Mouse (Mus musculus) embryonic facial prominence, embryonic 12.5 days (tissue): ENCODE data around the gene Lama5. TPM values are rescaled to one million over a fixed set of nuclear protein-coding genes. Genes with fewer than 3 reads are reported as not detected.
"Not testable (repeated sequence)": the region's sequence is repeated elsewhere in the genome, so short reads cannot be mapped to it uniquely, and the experiment has no call there.

Experiments
- ATAC-seq: fragments of 200-750 bp; cut with Nextera tagmentation; 2 replicates; pipeline ENCODE4 v1.8.0; 2017; ENCODE audit not compliant: insufficient number of reproducible peaks, insufficient read depth, low FRiP score, low TSS enrichment
- H3K27ac ChIP-seq: fragments of 300-500 bp; sonication (generic); 2 replicates; pipeline ENCODE4 v1.5.1; 2016; ENCODE audit warnings: mild to moderate bottlenecking
- H3K27me3 ChIP-seq: fragments of 300-500 bp; sonication (generic); 2 replicates; pipeline ENCODE4 v1.6.1; 2016; ENCODE audit warnings: mild to moderate bottlenecking, moderate library complexity
- H3K36me3 ChIP-seq: fragments of 300-500 bp; sonication (generic); 2 replicates; pipeline ENCODE4 v1.6.1; 2016; ENCODE audit warnings: mild to moderate bottlenecking
- H3K4me1 ChIP-seq: fragments of 300-500 bp; sonication (generic); 2 replicates; pipeline ENCODE4 v1.6.1; 2016
- H3K4me2 ChIP-seq: fragments of 300-500 bp; sonication (generic); replicated peaks from 2 replicates; pipeline ENCODE4 v1.6.1; 2016; ENCODE audit warnings: mild to moderate bottlenecking, moderate library complexity
- H3K4me3 ChIP-seq: fragments of 300-500 bp; sonication (generic); 2 replicates; pipeline ENCODE4 v1.5.1; 2016; ENCODE audit warnings: mild to moderate bottlenecking
- H3K9ac ChIP-seq: fragments of 300-500 bp; sonication (generic); 2 replicates; pipeline ENCODE4 v1.6.1; 2016; ENCODE audit warnings: mild to moderate bottlenecking, moderate library complexity
- H3K9me3 ChIP-seq: fragments of 300-500 bp; sonication (generic); 2 replicates; pipeline ENCODE4 v1.6.1; 2016; ENCODE audit warnings: mild to moderate bottlenecking, moderate library complexity
- WGBS: fragments of 180-500 bp; shearing (Covaris S2); methylation state at CpG from one replicate; pipeline ENCODE4 v1.1.7; 2016; 5-methylcytosine and 5-hydroxymethylcytosine counted together
- polyA plus RNA-seq: library from polyadenylated mRNA; unstranded; fragments of >200 nt; fragmentation: Nextera tagmentation; extraction: Ambion mirVana; gene quantifications from 2 replicates; pipeline ENCODE4 v1.2.1, GENCODE M21; 2016

Gene Lama5
- polyA plus RNA-seq, 1 experiment from 2014 or later: 14.2 TPM

GRCm38 (mm10) chr2:180260610-180261480 lies 35.2 kb upstream of the Lama5 start:
- H3K9ac ChIP-seq: no peak overlapping the region
- WGBS: 56% methylated on average over 8 of the region's 8 CpGs
- no peak overlapping the region for H3K27ac ChIP-seq
- peaks cover 66% of the 10 kb centered on the region for H3K36me3 ChIP-seq
- H3K4me1 ChIP-seq: peaks cover 13% of the 10 kb centered on the region
- H3K4me3 ChIP-seq: no peak overlapping the region
- no peaks in the 10 kb centered on the region for H3K9me3 ChIP-seq
- H3K4me2 ChIP-seq: no peak overlapping the region
- no peaks in the 10 kb centered on the region for H3K27me3 ChIP-seq
- ATAC-seq: no peak

- not testable (repeated sequence) for H3K4me3 ChIP-seq, H3K9me3 ChIP-seq, ATAC-seq, H3K27ac ChIP-seq, H3K9ac ChIP-seq, H3K4me2 ChIP-seq, H3K27me3 ChIP-seq
- H3K4me1 ChIP-seq: peaks cover 13% of the 10 kb centered on the region
- H3K36me3 ChIP-seq: peaks cover 66% of the 10 kb centered on the region
- 69% methylated on average over 17 of the region's 17 CpGs for WGBS
These were observed 34.4 kb upstream of the Lama5 start for GRCm38 (mm10) chr2:180259826-180260609.

GRCm38 (mm10) chr2:180258951-180259484 lies 33.4 kb upstream of the Lama5 start:
- ATAC-seq, H3K9me3 ChIP-seq, H3K4me2 ChIP-seq, H3K4me3 ChIP-seq, H3K27ac ChIP-seq, H3K9ac ChIP-seq, H3K27me3 ChIP-seq: not testable (repeated sequence)
- WGBS: 79% methylated on average over 10 of the region's 10 CpGs
- Histone ChIP-seq H3K4me1 (peaks cover 13% of the 10 kb centered on the region), H3K36me3 (peaks cover 57% of the 10 kb centered on the region)

GRCm38 (mm10) chr2:180257963-180258865 lies 32.6 kb upstream of the Lama5 start:
- Histone ChIP-seq H3K4me1 (peaks cover 13% of the 10 kb centered on the region), H3K9ac (peak overlapping the region; percentile 87), H3K4me2 (peak overlapping the region; percentile 80), H3K27ac (peak overlapping the region; percentile 85), H3K36me3 (peaks cover 49% of the 10 kb centered on the region), H3K9me3 (no peaks in the 10 kb centered on the region), H3K27me3 (no peaks in the 10 kb centered on the region), H3K4me3 (peak overlapping the region; percentile 80)
- ATAC-seq: no peak
- WGBS: 52% methylated on average over 11 of the region's 11 CpGs

- Histone ChIP-seq H3K9ac (peak within 1 kb of the TSS; percentile 87), H3K4me1 (peaks cover 13% of the 10 kb centered on the region), H3K36me3 (peaks cover 39% of the 10 kb centered on the region), H3K27me3 (no peaks in the 10 kb centered on the region), H3K4me2 (peak within 1 kb of the TSS; percentile 80), H3K9me3 (no peaks in the 10 kb centered on the region), H3K4me3 (peak within 1 kb of the TSS; percentile 80), H3K27ac (peak within 1 kb of the TSS; percentile 89)
- ATAC-seq: peak; percentile 95
- WGBS: 0% methylated on average over 38 of the region's 38 CpGs
These were observed 31.4 kb upstream of the Lama5 start, which contains the start of gene Rps21 for GRCm38 (mm10) chr2:180257001-180257521. Gene Rps21, plus strand, starts transcription at chr2:180257377.

- ATAC-seq: peak; percentile 67
- H3K36me3 ChIP-seq: peaks cover 32% of the 10 kb centered on the region
- peak overlapping the region; percentile 79 for H3K4me2 ChIP-seq
- H3K4me1 ChIP-seq: peaks cover 13% of the 10 kb centered on the region
- peak overlapping the region; percentile 89 for H3K27ac ChIP-seq
- H3K9me3 ChIP-seq: no peaks in the 10 kb centered on the region
- no peaks in the 10 kb centered on the region for H3K27me3 ChIP-seq
- H3K9ac ChIP-seq: peak overlapping the region; percentile 61
- peak overlapping the region; percentile 80 for H3K4me3 ChIP-seq
- 25% methylated on average over 26 of the region's 26 CpGs for WGBS
These were observed 30.8 kb upstream of the Lama5 start for GRCm38 (mm10) chr2:180256296-180257000.

GRCm38 (mm10) chr2:180255701-180256100 lies 30.0 kb upstream of the Lama5 start:
- no peak for ATAC-seq
- peak overlapping the region; percentile 80; the same call in 1 of the 2 replicates for H3K4me3 ChIP-seq
- H3K9ac ChIP-seq: no peak overlapping the region
- no peak overlapping the region for H3K27ac ChIP-seq
- H3K36me3 ChIP-seq: peaks cover 25% of the 10 kb centered on the region
- no peaks in the 10 kb centered on the region for H3K9me3 ChIP-seq
- no peaks in the 10 kb centered on the region for H3K27me3 ChIP-seq
- peaks cover 13% of the 10 kb centered on the region for H3K4me1 ChIP-seq
- H3K4me2 ChIP-seq: no peak overlapping the region
- 93% methylated on average over 9 of the region's 9 CpGs for WGBS

GRCm38 (mm10) chr2:180254436-180255209 lies 29.0 kb upstream of the Lama5 start:
- peaks cover 13% of the 10 kb centered on the region for H3K4me1 ChIP-seq
- H3K36me3 ChIP-seq: peaks cover 14% of the 10 kb centered on the region
- no peaks in the 10 kb centered on the region for H3K27me3 ChIP-seq
- no peak overlapping the region for H3K4me2 ChIP-seq
- no peak overlapping the region for H3K9ac ChIP-seq
- ATAC-seq: no peak
- no peak overlapping the region for H3K4me3 ChIP-seq
- WGBS: 87% methylated on average over 5 of the region's 5 CpGs
- H3K27ac ChIP-seq: no peak overlapping the region
- H3K9me3 ChIP-seq: no peaks in the 10 kb centered on the region

- H3K4me1 ChIP-seq: peaks cover 6% of the 10 kb centered on the region; the same call in 1 of the 2 replicates
- no peaks in the 10 kb centered on the region for H3K27me3 ChIP-seq
- H3K4me2 ChIP-seq: no peak overlapping the region
- H3K27ac ChIP-seq: no peak overlapping the region
- no peak for ATAC-seq
- no peaks in the 10 kb centered on the region for H3K36me3 ChIP-seq
- 57% methylated on average over 3 of the region's 3 CpGs for WGBS
- H3K4me3 ChIP-seq: no peak overlapping the region
- no peak overlapping the region for H3K9ac ChIP-seq
- no peaks in the 10 kb centered on the region for H3K9me3 ChIP-seq
These were observed 26.2 kb upstream of the Lama5 start for GRCm38 (mm10) chr2:180251838-180252237.
